Mouse (Mus musculus): ENCODE data around the gene Rapgef4. TPM values are rescaled to one million over a fixed set of nuclear protein-coding genes. Genes with fewer than 3 reads are reported as not detected.

The Rapgef4 gene
- polyA plus RNA-seq, 1 experiment from 2014 or later: 2.1 TPM

DNA sequence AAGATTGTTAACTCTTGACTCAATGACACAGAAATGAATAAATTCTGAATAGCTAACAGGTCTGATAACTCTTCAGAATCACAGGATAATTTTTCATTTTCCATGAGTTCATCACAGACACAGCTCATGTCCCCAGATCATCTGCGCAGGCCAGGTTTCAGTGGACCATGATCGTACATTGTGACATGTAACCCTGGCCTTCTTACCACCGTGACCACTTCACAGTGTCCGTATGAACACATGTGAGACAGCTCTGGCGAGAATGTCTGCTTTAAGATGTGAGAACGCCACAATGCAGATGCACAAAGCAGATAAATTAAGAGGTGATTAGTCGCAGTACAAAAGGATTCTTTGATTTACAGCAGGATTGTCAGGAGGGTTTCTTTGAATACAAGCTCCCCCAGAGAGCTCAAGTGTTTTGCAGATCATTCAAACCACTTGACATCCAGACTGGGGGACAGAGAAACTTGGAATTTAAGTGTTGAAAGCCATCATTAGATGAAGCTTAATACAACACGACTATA lies 58.5 kb downstream of the Rapgef4 start:
- no peaks in the 10 kb centered on the region for H3K36me3 ChIP-seq (replicated peaks)
- no peak overlapping the region for H3K27ac ChIP-seq
- 53% methylated on average over 8 of the region's 8 CpGs for WGBS
- H3K4me1 ChIP-seq: peaks cover 17% of the 10 kb centered on the region
- no peaks in the 10 kb centered on the region for H3K9me3 ChIP-seq
- DNase-seq (ENCODE audit: extremely low spot score, low spot score): no peak
- H3K4me3 ChIP-seq: no peak overlapping the region
- H3K27me3 ChIP-seq (ENCODE audit: poor library complexity, severe bottlenecking): peaks cover 8% of the 10 kb centered on the region; the same call in 1 of the 2 replicates

DNA sequence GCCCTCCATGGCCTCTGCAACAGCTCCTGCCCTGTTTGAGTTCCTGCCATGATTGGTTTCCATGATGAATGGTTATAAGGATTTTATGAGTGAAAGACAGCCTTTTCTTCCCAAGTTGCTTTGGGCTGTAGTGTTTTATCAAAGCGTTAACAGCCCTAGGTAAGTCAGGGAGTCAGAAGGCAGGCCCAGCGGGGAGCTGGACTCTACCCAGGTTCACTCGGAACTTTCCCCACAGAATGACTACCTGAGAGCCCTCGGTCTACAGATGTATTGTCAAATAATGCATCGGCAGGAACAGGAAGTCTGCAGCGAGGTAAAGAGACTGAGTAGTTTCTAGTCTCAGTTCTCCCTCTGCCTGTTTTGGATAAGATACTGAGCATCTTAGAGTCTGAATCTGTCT lies 60.0 kb downstream of the Rapgef4 start:
- Histone ChIP-seq H3K36me3 (replicated peaks) (no peaks in the 10 kb centered on the region), H3K27ac (no peak overlapping the region), H3K27me3 (ENCODE audit: poor library complexity, severe bottlenecking) (0 out of 2 replicates have a peak, but pooled peaks cover 3% of the 10 kb centered on the region), H3K9me3 (no peaks in the 10 kb centered on the region), H3K4me1 (peaks cover 22% of the 10 kb centered on the region), H3K4me3 (no peak overlapping the region)
- WGBS: 89% methylated on average over 6 of the region's 6 CpGs
- no peak for DNase-seq (ENCODE audit: extremely low spot score, low spot score)

DNA sequence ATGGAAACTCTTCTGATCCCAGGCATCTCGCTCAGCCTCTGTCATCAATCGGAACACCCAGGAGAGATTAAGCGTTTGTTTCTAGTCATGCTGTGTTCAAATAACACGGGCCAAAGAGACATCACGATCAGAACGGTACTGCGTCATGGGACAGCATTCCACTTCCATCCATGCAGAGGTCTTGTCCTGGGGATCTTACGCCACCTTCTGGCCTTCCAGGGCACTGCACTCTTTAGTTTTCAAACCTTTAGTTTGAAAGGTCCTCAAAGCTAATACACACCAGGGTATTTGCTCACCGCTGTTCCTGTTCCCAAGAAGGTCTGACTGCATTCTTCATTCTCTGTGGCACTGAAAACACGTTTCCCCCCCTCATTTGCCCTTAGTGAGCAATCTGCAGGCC lies 61.1 kb downstream of the Rapgef4 start:
- Histone ChIP-seq H3K9me3 (no peaks in the 10 kb centered on the region), H3K4me3 (no peak overlapping the region), H3K36me3 (replicated peaks) (no peaks in the 10 kb centered on the region), H3K27me3 (ENCODE audit: poor library complexity, severe bottlenecking) (0 out of 2 replicates have a peak, but pooled peaks cover 2% of the 10 kb centered on the region), H3K4me1 (peaks cover 28% of the 10 kb centered on the region), H3K27ac (no peak overlapping the region)
- 92% methylated on average over 10 of the region's 10 CpGs for WGBS
- DNase-seq (ENCODE audit: extremely low spot score, low spot score): no peak

DNA sequence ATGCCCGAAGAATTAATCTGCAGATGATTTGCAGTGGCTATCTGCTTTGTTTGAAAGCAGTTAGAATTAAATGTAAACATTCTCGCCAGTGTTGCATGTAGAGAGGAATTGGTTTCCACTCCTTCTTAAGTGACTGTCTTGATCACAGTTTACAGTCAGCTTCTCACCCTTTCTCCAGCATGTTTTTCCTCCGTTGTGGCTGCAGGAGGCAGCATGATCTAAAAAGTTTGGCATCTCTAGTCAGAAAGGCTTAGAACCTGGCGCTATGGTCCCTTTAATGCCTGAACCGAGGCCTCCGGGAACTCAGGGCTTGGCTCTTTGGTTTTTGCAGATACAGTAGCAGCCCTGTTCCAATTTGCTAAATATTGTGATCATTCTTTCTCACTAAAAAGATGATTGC lies 63.2 kb downstream of the Rapgef4 start:
- Histone ChIP-seq H3K4me3 (no peak overlapping the region), H3K27ac (no peak overlapping the region), H3K4me1 (peaks cover 19% of the 10 kb centered on the region), H3K36me3 (replicated peaks) (no peaks in the 10 kb centered on the region), H3K27me3 (ENCODE audit: poor library complexity, severe bottlenecking) (no peaks in the 10 kb centered on the region), H3K9me3 (no peaks in the 10 kb centered on the region)
- WGBS: 69% methylated on average over 6 of the region's 6 CpGs
- no peak for DNase-seq (ENCODE audit: extremely low spot score, low spot score)

DNA sequence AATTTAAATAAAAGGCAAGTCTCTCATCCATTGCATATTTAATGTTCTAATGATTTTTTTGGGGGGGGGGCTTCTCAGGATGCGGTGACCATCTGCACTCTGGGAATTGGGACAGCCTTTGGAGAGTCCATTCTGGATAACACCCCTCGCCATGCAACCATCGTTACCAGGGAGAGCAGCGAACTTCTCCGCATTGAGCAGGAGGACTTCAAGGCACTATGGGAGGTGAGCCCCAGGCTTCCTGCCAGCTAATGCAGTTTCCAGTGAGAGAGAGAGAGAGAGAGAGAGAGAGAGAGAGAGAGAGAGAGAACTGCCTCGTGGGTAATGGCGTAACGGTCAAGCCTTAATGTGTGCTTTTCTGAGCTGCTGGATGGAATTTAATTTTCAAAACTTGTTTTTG lies 64.0 kb downstream of the Rapgef4 start:
- H3K27me3 ChIP-seq (ENCODE audit: poor library complexity, severe bottlenecking): no peaks in the 10 kb centered on the region
- peaks cover 14% of the 10 kb centered on the region; the same call in 1 of the 2 replicates for H3K4me1 ChIP-seq
- no peak for DNase-seq (ENCODE audit: extremely low spot score, low spot score)
- H3K27ac ChIP-seq: no peak overlapping the region
- no peaks in the 10 kb centered on the region for H3K9me3 ChIP-seq
- WGBS: 94% methylated on average over 8 of the region's 8 CpGs
- H3K4me3 ChIP-seq: no peak overlapping the region
- H3K36me3 ChIP-seq (replicated peaks): no peaks in the 10 kb centered on the region

DNA sequence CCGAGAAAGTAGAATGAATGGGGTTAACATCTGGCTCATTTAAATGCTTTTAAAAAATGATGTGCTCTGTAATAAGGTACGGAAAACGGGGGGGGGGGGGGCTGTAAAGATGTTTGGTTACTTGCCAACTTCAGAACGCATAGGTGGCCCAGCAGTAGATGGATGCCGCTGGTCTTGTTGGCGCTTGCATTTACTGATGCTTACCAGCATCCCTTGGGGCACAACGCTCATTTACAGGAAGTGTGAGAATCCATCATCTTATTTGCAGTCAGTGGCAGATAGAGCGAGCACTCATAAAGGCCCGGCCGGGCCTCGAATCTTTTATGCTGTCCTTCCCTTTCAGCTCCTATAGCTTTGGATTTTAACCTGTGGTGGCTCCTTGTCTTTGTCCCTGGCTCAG lies 64.6 kb downstream of the Rapgef4 start:
- Histone ChIP-seq H3K4me3 (no peak overlapping the region), H3K9me3 (no peaks in the 10 kb centered on the region), H3K4me1 (peaks cover 17% of the 10 kb centered on the region), H3K27ac (no peak overlapping the region), H3K36me3 (replicated peaks) (no peaks in the 10 kb centered on the region), H3K27me3 (ENCODE audit: poor library complexity, severe bottlenecking) (no peaks in the 10 kb centered on the region)
- 93% methylated on average over 11 of the region's 11 CpGs for WGBS
- no peak for DNase-seq (ENCODE audit: extremely low spot score, low spot score)

DNA sequence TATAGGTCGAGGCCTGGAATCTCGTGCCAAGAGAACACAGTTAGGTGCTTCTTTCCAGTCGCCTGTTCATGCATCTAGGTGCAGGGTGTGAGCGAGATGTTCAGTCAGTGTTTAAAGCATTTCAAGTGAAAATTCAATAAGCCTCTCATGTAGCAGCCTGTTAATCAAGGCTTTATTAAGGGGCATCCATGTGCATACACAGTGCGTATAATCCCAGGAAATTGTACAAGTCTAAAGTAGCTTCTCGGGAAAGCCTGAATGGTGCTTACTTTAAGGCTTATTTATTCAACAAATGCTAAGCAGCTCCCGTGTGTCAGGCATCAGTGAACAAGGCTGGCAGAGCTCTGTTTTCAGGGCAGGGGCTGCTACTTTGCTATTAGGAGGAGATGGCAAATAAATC lies 69.4 kb downstream of the Rapgef4 start:
- WGBS: 52% methylated on average over 7 of the region's 7 CpGs

DNA sequence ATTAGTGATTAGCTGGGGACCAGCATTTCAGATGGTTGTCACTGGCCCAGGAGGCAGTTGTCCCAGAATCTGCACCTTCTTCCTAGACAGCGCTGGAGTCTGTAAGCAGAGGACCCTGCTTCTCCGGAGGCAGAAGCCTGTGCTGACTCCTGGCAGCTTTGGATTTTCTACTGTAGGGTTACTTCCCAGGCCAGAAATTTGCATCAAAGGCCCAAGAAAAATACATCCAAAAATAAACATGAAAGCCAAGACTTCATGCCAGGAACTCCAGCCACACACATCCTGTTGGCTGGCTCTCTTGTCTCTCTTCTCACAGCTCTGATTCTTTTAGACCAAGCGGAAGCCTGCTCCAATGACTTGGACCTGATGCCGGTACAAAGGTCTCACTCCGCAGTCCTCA lies 73.2 kb downstream of the Rapgef4 start:
- 93% methylated on average over 5 of the region's 5 CpGs for WGBS
- no peaks in the 10 kb centered on the region for H3K36me3 ChIP-seq (replicated peaks)
- no peaks in the 10 kb centered on the region for H3K27me3 ChIP-seq (ENCODE audit: poor library complexity, severe bottlenecking)
- no peak overlapping the region for H3K4me3 ChIP-seq
- no peaks in the 10 kb centered on the region for H3K9me3 ChIP-seq
- H3K4me1 ChIP-seq: peaks cover 36% of the 10 kb centered on the region
- no peak overlapping the region for H3K27ac ChIP-seq
- DNase-seq (ENCODE audit: extremely low spot score, low spot score): no peak

More for the DNA sequence above, 69.4 kb downstream of the Rapgef4 start:
- H3K36me3 ChIP-seq (replicated peaks): no peaks in the 10 kb centered on the region
- no peaks in the 10 kb centered on the region for H3K9me3 ChIP-seq
- H3K4me3 ChIP-seq: no peak overlapping the region
- H3K27ac ChIP-seq: no peak overlapping the region
- no peak for DNase-seq (ENCODE audit: extremely low spot score, low spot score)
- H3K27me3 ChIP-seq (ENCODE audit: poor library complexity, severe bottlenecking): no peaks in the 10 kb centered on the region
- H3K4me1 ChIP-seq: peaks cover 25% of the 10 kb centered on the region

DNA sequence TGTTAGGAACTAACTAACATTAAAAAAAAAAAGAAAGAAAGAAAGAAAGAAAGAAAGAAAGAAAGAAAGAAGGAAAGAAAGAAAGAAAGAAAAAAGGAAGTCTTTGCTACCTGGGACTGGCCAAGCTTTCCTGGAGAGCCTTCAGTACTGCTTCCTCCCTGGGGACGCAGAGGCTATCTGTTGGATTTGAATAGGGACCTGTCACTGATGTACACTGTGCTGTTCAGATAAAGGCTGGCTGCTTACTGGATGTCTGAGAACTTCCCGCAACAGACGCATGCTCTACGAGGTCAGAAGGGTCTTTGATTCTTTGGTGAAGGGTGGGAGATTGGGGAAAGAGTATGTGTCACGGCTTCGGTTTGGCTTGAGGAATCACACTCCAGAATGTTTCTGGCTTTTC lies 73.7 kb downstream of the Rapgef4 start:
- WGBS: 88% methylated on average over 6 of the region's 6 CpGs
- H3K36me3 ChIP-seq (replicated peaks): no peaks in the 10 kb centered on the region
- H3K4me3 ChIP-seq: 0 out of 2 replicates have a peak overlapping the region, but pooled peaks have one; percentile 11
- H3K4me1 ChIP-seq: peaks cover 36% of the 10 kb centered on the region
- H3K27me3 ChIP-seq (ENCODE audit: poor library complexity, severe bottlenecking): no peaks in the 10 kb centered on the region
- no peaks in the 10 kb centered on the region for H3K9me3 ChIP-seq
- H3K27ac ChIP-seq: no peak overlapping the region
- no peak for DNase-seq (ENCODE audit: extremely low spot score, low spot score)

DNA sequence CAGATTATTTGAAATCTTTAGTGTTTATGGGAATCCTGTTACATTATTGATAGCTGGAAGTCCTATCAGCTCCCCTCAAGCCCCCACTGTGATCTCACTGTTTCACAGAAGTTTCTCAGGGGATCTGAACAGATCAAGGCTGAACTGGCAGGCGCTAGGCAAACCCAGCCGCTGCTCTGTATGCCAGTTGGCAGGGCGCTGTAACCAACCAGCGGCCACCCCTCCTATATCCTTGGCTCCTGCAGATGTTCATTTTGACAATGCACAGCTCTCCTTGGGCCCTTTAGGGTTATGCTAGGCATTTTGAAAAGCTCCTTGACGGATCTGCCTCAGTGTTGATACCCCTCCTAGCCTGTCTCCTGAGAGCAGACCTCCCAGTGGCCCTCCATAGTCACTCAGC lies 74.4 kb downstream of the Rapgef4 start:
- no peaks in the 10 kb centered on the region for H3K9me3 ChIP-seq
- no peaks in the 10 kb centered on the region for H3K27me3 ChIP-seq (ENCODE audit: poor library complexity, severe bottlenecking)
- WGBS: 79% methylated on average over 5 of the region's 5 CpGs
- H3K4me3 ChIP-seq: peak overlapping the region; percentile 24; the same call in 1 of the 2 replicates
- no peak for DNase-seq (ENCODE audit: extremely low spot score, low spot score)
- no peaks in the 10 kb centered on the region for H3K36me3 ChIP-seq (replicated peaks)
- peaks cover 31% of the 10 kb centered on the region for H3K4me1 ChIP-seq
- H3K27ac ChIP-seq: peak overlapping the region; percentile 49; the same call in 1 of the 2 replicates

DNA sequence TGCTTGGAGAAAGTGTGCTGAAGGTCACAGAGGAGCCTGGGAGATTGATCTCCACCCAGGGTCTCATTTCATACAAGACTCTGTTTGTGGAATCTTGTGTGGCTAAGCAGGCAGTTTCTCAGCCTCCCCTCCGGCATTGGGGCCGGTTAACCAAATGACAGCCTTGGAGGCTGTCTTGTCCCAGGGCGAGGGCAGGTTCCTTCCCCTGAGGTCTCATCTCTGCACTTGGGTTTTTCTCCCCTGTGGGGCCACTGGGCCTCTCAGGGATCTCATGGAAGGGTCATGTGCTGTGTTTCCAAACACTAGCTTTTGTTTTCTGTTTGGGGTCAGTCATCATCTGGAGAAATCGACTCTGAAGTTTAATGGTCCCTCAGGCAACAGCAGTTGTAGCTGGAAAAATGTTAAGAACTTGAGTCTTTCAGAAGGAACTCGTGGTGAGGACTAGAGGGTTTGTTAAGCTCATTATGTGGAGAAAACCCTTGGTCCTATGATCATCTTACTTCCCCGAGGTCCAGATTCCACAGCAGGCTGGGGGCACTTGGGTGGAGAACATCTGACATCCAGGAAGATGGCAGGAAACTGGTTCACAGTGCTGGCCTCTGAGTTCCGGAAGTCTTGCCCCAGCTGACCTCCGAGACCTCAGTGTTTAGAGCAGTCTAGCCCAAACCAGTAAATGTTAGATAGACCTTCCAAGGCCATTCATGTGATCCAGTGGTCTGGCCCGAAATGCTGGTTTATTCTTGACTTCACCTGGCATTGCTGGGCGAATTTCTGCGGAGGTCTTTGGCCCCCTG lies 75.2 kb downstream of the Rapgef4 start:
- WGBS: 69% methylated on average over 11 of the region's 11 CpGs
- H3K27ac ChIP-seq: peak overlapping the region; percentile 61; the same call in 1 of the 2 replicates
- no peaks in the 10 kb centered on the region for H3K27me3 ChIP-seq (ENCODE audit: poor library complexity, severe bottlenecking)
- H3K4me1 ChIP-seq: peaks cover 23% of the 10 kb centered on the region
- DNase-seq (ENCODE audit: extremely low spot score, low spot score): no peak
- 0 out of 2 replicates have a peak overlapping the region, but pooled peaks have one; percentile 24 for H3K4me3 ChIP-seq
- H3K36me3 ChIP-seq (replicated peaks): no peaks in the 10 kb centered on the region
- no peaks in the 10 kb centered on the region for H3K9me3 ChIP-seq

DNA sequence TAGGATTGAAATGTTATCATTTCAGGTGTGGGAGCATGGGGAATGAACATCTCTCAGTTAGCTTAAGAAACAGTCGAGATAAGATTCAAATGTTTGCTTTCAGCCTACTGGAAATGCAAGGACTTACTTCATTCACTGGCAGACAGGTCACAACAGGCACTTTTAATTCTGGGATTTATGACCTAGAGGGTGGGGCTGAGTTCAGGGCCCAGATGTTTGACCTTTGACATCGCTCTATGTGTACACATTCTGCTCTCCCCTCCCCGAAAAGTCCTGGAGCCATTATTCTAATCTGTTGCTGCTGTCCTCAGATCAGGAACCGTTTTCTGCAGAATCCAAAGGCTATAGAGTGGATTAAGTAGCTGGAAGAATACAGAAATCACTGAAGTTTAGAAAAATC lies 81.9 kb downstream of the Rapgef4 start:
- Histone ChIP-seq H3K9me3 (no peaks in the 10 kb centered on the region), H3K4me1 (no peaks in the 10 kb centered on the region), H3K36me3 (replicated peaks) (no peaks in the 10 kb centered on the region), H3K27ac (no peak overlapping the region), H3K4me3 (no peak overlapping the region), H3K27me3 (ENCODE audit: poor library complexity, severe bottlenecking) (no peaks in the 10 kb centered on the region)
- WGBS: 55% methylated on average over 4 of the region's 4 CpGs
- no peak for DNase-seq (ENCODE audit: extremely low spot score, low spot score)

DNA sequence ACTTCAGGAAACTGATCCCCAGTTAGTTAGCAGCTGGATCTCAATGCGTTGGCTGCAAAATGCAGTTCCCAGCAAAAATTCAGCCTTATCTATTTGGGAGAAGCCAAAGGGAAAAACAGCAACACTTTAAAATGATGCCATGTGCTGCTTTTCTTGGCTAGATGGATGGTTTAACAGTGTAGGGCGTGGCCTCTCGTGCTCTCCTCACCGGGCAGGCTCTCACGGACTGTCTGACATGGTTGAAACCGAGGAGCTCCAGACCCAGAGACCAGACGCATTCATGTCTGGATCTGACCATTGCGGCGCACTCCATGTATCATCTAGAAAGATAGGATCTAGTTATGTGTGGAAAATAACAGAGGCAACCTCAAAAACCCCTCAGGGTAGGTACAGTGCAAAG lies 87.5 kb downstream of the Rapgef4 start:
- Histone ChIP-seq H3K27me3 (ENCODE audit: poor library complexity, severe bottlenecking) (no peaks in the 10 kb centered on the region), H3K4me3 (no peak overlapping the region), H3K4me1 (no peaks in the 10 kb centered on the region), H3K27ac (no peak overlapping the region), H3K9me3 (no peaks in the 10 kb centered on the region), H3K36me3 (replicated peaks) (no peaks in the 10 kb centered on the region)
- 91% methylated on average over 9 of the region's 9 CpGs for WGBS
- DNase-seq (ENCODE audit: extremely low spot score, low spot score): no peak

Data from forebrain, embryonic 10.5 days (tissue).